Comparison of ENCODE assay signal across 30 mouse cellular contexts in the genomic region with DNA sequence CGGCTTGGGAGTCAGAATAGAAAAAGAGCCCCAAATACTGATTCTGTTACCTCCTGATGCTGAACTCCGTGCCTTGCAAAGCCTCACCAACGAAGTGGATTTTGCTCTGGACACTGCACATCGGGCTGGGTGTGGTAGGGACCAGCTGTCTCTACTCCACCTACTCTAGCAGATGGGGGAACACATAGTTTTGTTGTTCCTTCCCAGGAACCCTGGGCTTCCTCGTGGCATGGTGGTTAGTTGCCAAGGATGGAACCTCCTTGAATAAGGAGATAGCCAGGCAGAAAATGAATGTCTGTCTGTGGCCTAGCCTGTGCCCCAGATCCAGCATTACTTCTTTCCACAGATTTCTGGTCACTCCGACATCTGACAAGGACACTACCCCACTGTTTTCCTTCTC. TPM values are rescaled to one million over a fixed set of nuclear protein-coding genes. Genes with fewer than 3 reads are reported as not detected.
"Had no signal": no experiment of that assay in that cellular context is flagged by ENCODE, and none has a peak within 500 bp of the region (broad histone marks: within the 10 kb centered on the region; RNA-seq: fewer than 3 reads in every experiment).

No protein-coding gene starts in this region.

- DNase-seq: heart, postnatal 14 days; heart, postnatal 36 days; heart, postnatal 4 days; kidney, adult 11 months; kidney, adult 18-20 months; kidney, adult 2 months; kidney, adult 8-10 months; kidney, adult 9 months; kidney, postnatal 10 days; kidney, postnatal 14 days; kidney, postnatal 25 days; kidney, postnatal 36 days; kidney, postnatal 4 days; layer of hippocampus, adult 9-11 months; layer of hippocampus, postnatal 36 days had no signal

- H3K4me3 ChIP-seq: heart, embryonic 12.5 days; heart, embryonic 13.5 days; heart, embryonic 15.5 days; hindbrain, embryonic 10.5 days; hindbrain, embryonic 12.5 days; hindbrain, embryonic 13.5 days; hindbrain, embryonic 15.5 days; intestine, embryonic 15.5 days; kidney, embryonic 15.5 days; layer of hippocampus, adult 2 months; left cerebral cortex, adult 2 months had no signal

- H3K27me3 ChIP-seq: heart, embryonic 12.5 days; heart, embryonic 13.5 days; heart, embryonic 15.5 days; hindbrain, embryonic 12.5 days; hindbrain, embryonic 13.5 days; hindbrain, embryonic 15.5 days; intestine, embryonic 15.5 days; kidney, embryonic 15.5 days had no signal

- H3K4me1 ChIP-seq: heart, embryonic 12.5 days; heart, embryonic 13.5 days; heart, embryonic 15.5 days; hindbrain, embryonic 10.5 days; hindbrain, embryonic 12.5 days; hindbrain, embryonic 13.5 days; hindbrain, embryonic 15.5 days; intestine, embryonic 15.5 days had no signal

- H3K9me3 ChIP-seq: heart, embryonic 12.5 days; heart, embryonic 13.5 days; heart, embryonic 15.5 days; hindbrain, embryonic 10.5 days; hindbrain, embryonic 12.5 days; hindbrain, embryonic 13.5 days; hindbrain, embryonic 15.5 days; intestine, embryonic 15.5 days; kidney, embryonic 15.5 days had no signal

- H3K27ac ChIP-seq: heart, embryonic 13.5 days; heart, embryonic 15.5 days; hindbrain, embryonic 10.5 days; hindbrain, embryonic 12.5 days; hindbrain, embryonic 13.5 days; hindbrain, embryonic 14.5 days; hindbrain, embryonic 15.5 days; hindbrain, postnatal 0 days; intestine, embryonic 15.5 days; kidney, embryonic 15.5 days; kidney, postnatal 0 days; layer of hippocampus, adult 2 months; left cerebral cortex, adult 2 months had no signal

- H3K36me3 ChIP-seq: heart, embryonic 12.5 days; heart, embryonic 13.5 days; heart, embryonic 15.5 days; hindbrain, embryonic 10.5 days; hindbrain, embryonic 12.5 days; hindbrain, embryonic 13.5 days; hindbrain, embryonic 15.5 days; intestine, embryonic 15.5 days; kidney, embryonic 15.5 days had no signal

RNA-seq across cellular contexts. Expression of a gene that starts 49.6 kb away (rescaled TPM):
- total RNA-seq: hematopoietic stem cell, adult 5-6 weeks had no signal
